Mouse (Mus musculus) MN1 (cell line): Measurements from ENCODE around the gene Ncam2.
"Not testable (repeated sequence)": the region's sequence is repeated elsewhere in the genome, so short reads cannot be mapped to it uniquely, and the experiment has no call there.

ENCODE experiments used
- DNase-seq: peaks from one replicate; pipeline ENCODE4 v3.0.0-alpha.2; 2016; ENCODE audit warnings: low spot score

The Ncam2 gene

GRCm38 (mm10) chr16:81303806-81304205 is 103.3 kb downstream of the Ncam2 start:
- no peak for DNase-seq

GRCm38 (mm10) chr16:81309215-81309614 is 108.7 kb downstream of the Ncam2 start:
- DNase-seq, result no peak

- no peak for DNase-seq
Observed at GRCm38 (mm10) chr16:81319037-81319436, 118.5 kb downstream of the Ncam2 start.

- DNase-seq, result peak; percentile 12
Observed at GRCm38 (mm10) chr16:81330539-81330938, 130.0 kb downstream of the Ncam2 start.

- DNase-seq, result no peak
Observed at GRCm38 (mm10) chr16:81365901-81366300, 165.4 kb downstream of the Ncam2 start.

- DNase-seq, result no peak
Observed at GRCm38 (mm10) chr16:81374234-81374633, 173.7 kb downstream of the Ncam2 start.

- DNase-seq, result no peak
Observed at GRCm38 (mm10) chr16:81380434-81380833, 179.9 kb downstream of the Ncam2 start.

GRCm38 (mm10) chr16:81388646-81389045 is 188.1 kb downstream of the Ncam2 start:
- no peak for DNase-seq

- DNase-seq, result no peak
Observed at GRCm38 (mm10) chr16:81434559-81434958, 234.1 kb downstream of the Ncam2 start.

GRCm38 (mm10) chr16:81437091-81437867 is 236.8 kb downstream of the Ncam2 start:
- no peak for DNase-seq

- no peak for DNase-seq
Observed at GRCm38 (mm10) chr16:81437868-81438249, 237.4 kb downstream of the Ncam2 start.

GRCm38 (mm10) chr16:81450851-81451250 is 250.4 kb downstream of the Ncam2 start:
- DNase-seq, result no peak

GRCm38 (mm10) chr16:81452988-81453387 is 252.5 kb downstream of the Ncam2 start:
- no peak for DNase-seq

GRCm38 (mm10) chr16:81454472-81454871 is 254.0 kb downstream of the Ncam2 start:
- no peak for DNase-seq

GRCm38 (mm10) chr16:81462731-81463130 is 262.2 kb downstream of the Ncam2 start:
- not testable (repeated sequence) for DNase-seq

- DNase-seq, result no peak
Observed at GRCm38 (mm10) chr16:81472925-81473324, 272.4 kb downstream of the Ncam2 start.

GRCm38 (mm10) chr16:81481058-81481457 is 280.6 kb downstream of the Ncam2 start:
- DNase-seq, result no peak

- DNase-seq, result no peak
Observed at GRCm38 (mm10) chr16:81496111-81496510, 295.6 kb downstream of the Ncam2 start.

- DNase-seq, result no peak
Observed at GRCm38 (mm10) chr16:81502578-81502977, 302.1 kb downstream of the Ncam2 start.

GRCm38 (mm10) chr16:81536230-81536629 is 335.7 kb downstream of the Ncam2 start:
- DNase-seq, result no peak

GRCm38 (mm10) chr16:81587565-81588107 is 387.1 kb downstream of the Ncam2 start:
- DNase-seq, result no peak

- no peak for DNase-seq
Observed at GRCm38 (mm10) chr16:81623276-81623675, 422.8 kb downstream of the Ncam2 start.

GRCm38 (mm10) chr16:81623776-81624175 is 423.3 kb downstream of the Ncam2 start:
- DNase-seq, result no peak

- DNase-seq, result no peak
Observed at GRCm38 (mm10) chr16:81650286-81650685, 449.8 kb downstream of the Ncam2 start.
